Mouse (Mus musculus) gastrocnemius, postnatal 36 days (tissue): Measurements from ENCODE around the gene Gsap. TPM values are rescaled to one million over a fixed set of nuclear protein-coding genes. Genes with fewer than 3 reads are reported as not detected.
"Not testable (repeated sequence)": the region's sequence is repeated elsewhere in the genome, so short reads cannot be mapped to it uniquely, and the experiment has no call there.

Source experiments
- DNase-seq, 2 experiments: peaks; one replicate each; pipeline ENCODE4 v3.0.0; 2022
- intact Hi-C: fragments of 180-260 bp; cut with DNase I; formaldehyde crosslinking; loops from one replicate; pipeline ENCODE4 v1.15.1; 2025
- total RNA-seq, 2 experiments: library from RNA; stranded (reverse); gene quantifications; 2 replicates each; pipeline ENCODE4 v1.2.3; 2021

The Gsap gene
- total RNA-seq, 2 experiments from 2014 or later, result 1.3 to 1.4 TPM

- no peak for DNase-seq
These were observed 109.6 kb downstream of the Gsap start for GRCm38 (mm10) chr5:21295683-21296082.

GRCm38 (mm10) chr5:21299076-21299755 is 113.2 kb downstream of the Gsap start:
- no peak for DNase-seq
- intact Hi-C loops, result no loop called here

More at GRCm38 (mm10) chr5:21295683-21296082, 109.6 kb downstream of the Gsap start:
- intact Hi-C loops, result no loop called here

GRCm38 (mm10) chr5:21300058-21300457 is 114.0 kb downstream of the Gsap start:
- intact Hi-C loops, result no loop called here
- DNase-seq, result no peak

DNA sequence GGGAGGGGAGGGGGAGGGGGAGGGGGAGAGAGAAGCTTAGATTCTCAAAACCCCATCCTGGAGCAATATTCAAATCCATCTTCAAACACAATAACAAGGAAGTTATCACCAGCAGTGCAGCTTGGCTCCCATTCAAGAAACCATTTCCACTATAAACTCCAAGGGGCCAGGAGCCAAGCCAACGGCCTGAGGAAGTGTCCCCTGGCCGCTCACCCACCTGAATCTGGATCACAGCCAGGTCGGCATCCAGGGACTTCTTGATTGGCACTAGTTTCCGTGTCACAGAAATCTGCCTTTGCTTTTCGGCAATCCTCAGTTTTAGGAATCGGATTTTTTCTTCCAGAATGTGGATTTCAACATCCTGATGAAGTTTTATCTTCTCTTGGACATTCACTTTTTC is 115.0 kb downstream of the Gsap start:
- DNase-seq, result peak in 1 of 2 experiments; percentile 12
- intact Hi-C loops, result no loop called here

- intact Hi-C loops, result no loop called here
These were observed 121.1 kb downstream of the Gsap start for GRCm38 (mm10) chr5:21307165-21307564.

DNA sequence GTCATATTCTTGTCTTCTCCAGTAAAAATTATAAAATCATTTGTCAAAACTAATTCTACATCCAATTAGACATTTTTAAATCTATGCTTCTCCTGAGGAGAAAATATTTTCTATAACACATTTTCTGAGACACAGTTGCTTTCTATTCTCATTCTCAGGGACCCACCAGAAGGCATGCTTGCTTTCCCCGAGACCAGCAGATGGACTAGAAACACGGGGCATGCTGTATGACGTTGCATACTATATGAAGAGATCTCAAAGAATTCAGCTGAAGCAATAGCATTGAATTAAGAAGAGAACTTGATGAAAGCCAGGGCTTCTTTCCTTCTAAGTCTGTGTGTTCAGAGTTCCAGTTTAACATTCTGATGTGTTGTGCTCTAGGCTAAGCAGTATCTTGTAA is 128.6 kb downstream of the Gsap start:
- no peak for DNase-seq
- intact Hi-C loops, result no loop called here

More at GRCm38 (mm10) chr5:21307165-21307564, 121.1 kb downstream of the Gsap start:
- no peak for DNase-seq

DNA sequence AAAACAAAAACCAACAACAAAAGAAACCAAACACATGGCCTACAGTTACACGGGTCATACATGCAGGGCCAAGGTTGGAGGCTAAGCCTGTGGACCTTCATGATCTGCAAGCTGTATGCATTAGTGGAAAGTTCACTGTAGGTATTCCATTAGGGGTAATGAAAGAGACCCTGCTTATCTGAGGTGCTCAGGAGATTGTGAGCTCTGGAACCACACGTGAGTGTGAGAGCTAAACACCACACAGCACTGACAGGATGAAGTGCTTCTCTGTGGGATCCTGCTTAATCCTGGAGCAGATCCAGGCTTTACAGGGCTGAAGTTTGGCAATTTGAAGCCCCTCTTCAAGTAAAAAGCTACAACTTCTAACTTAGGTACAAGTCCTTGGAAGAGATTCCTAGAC is 134.1 kb downstream of the Gsap start:
- intact Hi-C loops, result no loop called here
- DNase-seq, result no peak

DNA sequence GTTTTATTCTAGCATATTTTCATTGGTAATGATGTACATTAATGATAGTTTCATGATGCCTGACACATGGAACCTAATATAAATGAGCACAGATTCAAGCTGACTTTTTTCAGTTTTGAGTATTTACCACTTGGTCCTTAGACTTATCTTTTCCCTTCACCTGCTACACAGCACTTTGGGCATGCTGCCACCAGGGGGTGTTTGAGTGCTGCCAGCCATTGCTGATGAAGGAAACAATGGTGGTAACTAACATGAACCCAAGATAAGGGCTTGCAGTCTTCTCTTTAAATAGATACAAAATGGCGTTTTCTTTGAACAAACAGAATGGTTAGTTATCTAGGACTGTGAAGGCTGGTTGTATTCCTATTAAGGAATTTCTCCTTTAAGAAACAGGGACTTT is 140.4 kb downstream of the Gsap start:
- intact Hi-C loops, result loop anchor here (5.0 kb wide), 1 partner anchor 59 kb away; no protein-coding TSS in a partner anchor
- peak; percentile 29 to 43 for DNase-seq

GRCm38 (mm10) chr5:21328560-21328959 is 142.5 kb downstream of the Gsap start:
- intact Hi-C loops, result loop anchor here (5.0 kb wide), 1 partner anchor 61 kb away; no protein-coding TSS in a partner anchor
- no peak for DNase-seq

GRCm38 (mm10) chr5:21329672-21330665 is 143.9 kb downstream of the Gsap start:
- intact Hi-C loops, result loop anchor here (5.0 kb wide), 2 partner anchors 42 to 63 kb away; partner anchors contain the start of gene Fgl2
- no peak for DNase-seq

DNA sequence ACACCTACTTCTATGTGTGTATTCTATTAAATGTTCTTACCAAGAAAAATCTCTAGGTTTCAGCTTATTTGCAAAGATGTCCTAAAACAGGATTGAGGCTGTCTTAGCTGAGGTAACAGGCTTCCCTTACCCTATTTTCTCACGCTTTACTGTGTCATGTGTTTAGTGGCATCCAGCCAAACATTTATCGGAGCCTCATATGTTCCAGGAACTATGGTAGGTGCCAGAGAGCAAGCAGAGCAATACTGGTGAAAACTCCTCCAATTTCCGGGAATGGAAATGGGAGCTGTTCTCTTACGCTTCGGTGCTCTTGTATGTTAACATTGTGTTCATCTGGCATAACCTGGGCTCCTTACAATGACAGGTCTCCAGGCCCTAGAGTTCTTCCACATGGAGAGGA is 145.6 kb downstream of the Gsap start:
- DNase-seq, result no peak
- intact Hi-C loops, result loop anchor here (5.0 kb wide), 1 partner anchor 41 kb away; the partner anchor contains the start of gene Fgl2

- intact Hi-C loops, result loop anchor here (5.0 kb wide), 1 partner anchor 40 kb away; the partner anchor contains the start of gene Fgl2
- DNase-seq, result no peak
These were observed 146.1 kb downstream of the Gsap start for GRCm38 (mm10) chr5:21332119-21332518.

GRCm38 (mm10) chr5:21342265-21342664 is 156.2 kb downstream of the Gsap start:
- intact Hi-C loops, DNase-seq: not testable (repeated sequence)

GRCm38 (mm10) chr5:21348366-21348765 is 162.3 kb downstream of the Gsap start:
- peak in 1 of 2 experiments; percentile 35 for DNase-seq
- intact Hi-C loops, result no loop called here

- DNase-seq, result no peak
- intact Hi-C loops, result no loop called here
These were observed 165.6 kb downstream of the Gsap start for GRCm38 (mm10) chr5:21351678-21352077.

DNA sequence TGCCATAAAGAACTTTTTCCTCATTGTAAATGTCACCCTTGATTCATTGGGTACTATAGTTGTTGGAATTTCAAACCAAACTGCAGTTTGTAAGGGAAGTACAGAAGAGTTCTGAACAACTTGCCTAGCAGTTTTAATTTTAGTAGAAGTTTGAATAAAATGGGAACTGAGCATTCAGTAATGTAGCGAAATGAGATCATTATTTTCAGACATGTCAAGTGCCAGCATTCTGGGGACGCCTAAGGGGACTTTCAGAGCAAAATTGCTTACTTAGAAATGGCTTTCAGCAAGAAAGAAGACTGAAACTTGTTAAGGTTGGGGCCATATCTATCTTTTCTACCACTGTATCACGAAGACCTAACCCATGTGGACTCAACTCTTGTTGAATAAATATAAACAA is 172.6 kb downstream of the Gsap start:
- intact Hi-C loops, result no loop called here
- no peak for DNase-seq

GRCm38 (mm10) chr5:21363343-21363742 is 177.3 kb downstream of the Gsap start:
- intact Hi-C loops, result no loop called here
- no peak for DNase-seq
